Mouse (Mus musculus) kidney, adult 2 months (tissue): Measurements from ENCODE around the gene A830031A19Rik. TPM values are rescaled to one million over a fixed set of nuclear protein-coding genes. Genes with fewer than 3 reads are reported as not detected.

ENCODE experiments used
- DNase-seq: peaks from one replicate; pipeline ENCODE4 v3.0.0; 2021
- H3K27ac ChIP-seq: fragments of 200-500 bp; 2 replicates; pipeline ENCODE4 v1.5.1; 2012; ENCODE audit warnings: low read depth, low read length, control low read depth, inconsistent platforms; ENCODE audit not compliant: insufficient read depth
- H3K27me3 ChIP-seq: fragments of 200-500 bp; replicated peaks from 2 replicates; pipeline ENCODE4 v1.6.1; 2012; ENCODE audit warnings: mild to moderate bottlenecking, moderate library complexity, low read length, inconsistent platforms; ENCODE audit not compliant: control insufficient read depth, insufficient read depth
- H3K36me3 ChIP-seq: fragments of 200-500 bp; 2 replicates; pipeline ENCODE4 v1.6.1; 2012; ENCODE audit warnings: mild to moderate bottlenecking, moderate library complexity, low read length, inconsistent platforms; ENCODE audit not compliant: control insufficient read depth, insufficient read depth
- H3K4me1 ChIP-seq: fragments of 200-500 bp; 2 replicates; pipeline ENCODE4 v1.6.1; 2011; ENCODE audit warnings: low read length; ENCODE audit not compliant: control insufficient read depth, insufficient read depth
- H3K4me3 ChIP-seq: fragments of 200-500 bp; 2 replicates; pipeline ENCODE4 v1.5.1; 2011; ENCODE audit warnings: mild to moderate bottlenecking, low read depth, low read length, control low read depth; ENCODE audit not compliant: insufficient read depth
- CTCF ChIP-seq: fragments of 200-500 bp; conservative IDR thresholded peaks from 2 replicates; pipeline ENCODE4 v1.5.1; 2011; ENCODE audit warnings: low read depth, mild to moderate bottlenecking, control low read depth, low read length, moderate library complexity, mixed read lengths; ENCODE audit not compliant: insufficient read depth, insufficient read length
- POLR2A ChIP-seq: fragments of 200-500 bp; IDR thresholded peaks from one replicate; pipeline ENCODE4 v1.6.1; 2011; ENCODE audit warnings: low read depth, low read length, control low read depth
- WGBS: fragments of 180-500 bp; shearing (Covaris S2); methylation state at CpG from one replicate; pipeline ENCODE4 v1.1.7; 2018; 5-methylcytosine and 5-hydroxymethylcytosine counted together
- polyA plus RNA-seq: library from polyadenylated mRNA; depleted of rRNA; stranded (reverse); fragments of >200 nt; gene quantifications from 2 replicates; pipeline ENCODE4 v1.2.3, GENCODE M21; 2012

The A830031A19Rik gene
- polyA plus RNA-seq, 1 experiment, result not detected

- Histone ChIP-seq H3K4me3 (no peak overlapping the region), H3K36me3 (no peaks in the 10 kb centered on the region), H3K4me1 (no peaks in the 10 kb centered on the region), H3K27me3 (peaks cover 4% of the 10 kb centered on the region; the same call in 1 of the 2 replicates), H3K27ac (no peak overlapping the region)
- WGBS, result 44% methylated on average over 6 of the region's 6 CpGs
- TF ChIP-seq CTCF (no peak), POLR2A (no peak)
- no peak for DNase-seq
Observed at GRCm38 (mm10) chr11:24085986-24086385, 11.1 kb upstream of the A830031A19Rik start.

- Histone ChIP-seq H3K4me3 (no peak overlapping the region), H3K4me1 (no peaks in the 10 kb centered on the region), H3K36me3 (no peaks in the 10 kb centered on the region), H3K27me3 (0 out of 2 replicates have a peak, but pooled peaks cover 6% of the 10 kb centered on the region), H3K27ac (no peak overlapping the region)
- no peak for TF ChIP-seq CTCF
- TF ChIP-seq POLR2A, result no peak
- no peak for DNase-seq
- WGBS, result 88% methylated on average over 4 of the region's 4 CpGs
Observed at GRCm38 (mm10) chr11:24084590-24084989, 9.7 kb upstream of the A830031A19Rik start.

GRCm38 (mm10) chr11:24084077-24084476, 9.2 kb upstream of the A830031A19Rik start:
- TF ChIP-seq POLR2A, result no peak
- no peak for TF ChIP-seq CTCF
- Histone ChIP-seq H3K27me3 (peaks cover 6% of the 10 kb centered on the region; the same call in 1 of the 2 replicates), H3K27ac (no peak overlapping the region), H3K4me3 (no peak overlapping the region), H3K4me1 (no peaks in the 10 kb centered on the region), H3K36me3 (no peaks in the 10 kb centered on the region)
- DNase-seq, result no peak
- WGBS, result 69% methylated on average over 3 of the region's 3 CpGs

GRCm38 (mm10) chr11:24083423-24083822, 8.6 kb upstream of the A830031A19Rik start:
- no peaks in the 10 kb centered on the region for H3K4me1 ChIP-seq
- no peak overlapping the region for H3K4me3 ChIP-seq
- H3K27me3 ChIP-seq, result peaks cover 6% of the 10 kb centered on the region; the same call in 1 of the 2 replicates
- DNase-seq, result no peak
- no peak for TF ChIP-seq CTCF
- no peak for TF ChIP-seq POLR2A
- no peaks in the 10 kb centered on the region for H3K36me3 ChIP-seq
- WGBS, result 90% methylated on average over 7 of the region's 7 CpGs
- no peak overlapping the region for H3K27ac ChIP-seq

GRCm38 (mm10) chr11:24083076-24083405, 8.2 kb upstream of the A830031A19Rik start:
- no peak overlapping the region for H3K27ac ChIP-seq
- DNase-seq, result no peak
- peaks cover 6% of the 10 kb centered on the region; the same call in 1 of the 2 replicates for H3K27me3 ChIP-seq
- no peaks in the 10 kb centered on the region for H3K4me1 ChIP-seq
- TF ChIP-seq POLR2A, result no peak
- TF ChIP-seq CTCF, result no peak
- WGBS, result 80% methylated on average over 1 of the region's 1 CpGs
- no peaks in the 10 kb centered on the region for H3K36me3 ChIP-seq
- H3K4me3 ChIP-seq, result no peak overlapping the region

- H3K27ac ChIP-seq, result no peak overlapping the region
- no peak for DNase-seq
- H3K36me3 ChIP-seq, result no peaks in the 10 kb centered on the region
- no peaks in the 10 kb centered on the region for H3K4me1 ChIP-seq
- H3K4me3 ChIP-seq, result no peak overlapping the region
- TF ChIP-seq CTCF, result no peak
- no peak for TF ChIP-seq POLR2A
- H3K27me3 ChIP-seq, result peaks cover 9% of the 10 kb centered on the region; the same call in 1 of the 2 replicates
- WGBS, result 71% methylated on average over 11 of the region's 11 CpGs
Observed at GRCm38 (mm10) chr11:24082385-24083075, 7.7 kb upstream of the A830031A19Rik start.

- Histone ChIP-seq H3K4me3 (peak overlapping the region; percentile 41; the same call in 1 of the 2 replicates), H3K27me3 (peaks cover 14% of the 10 kb centered on the region), H3K27ac (no peak overlapping the region), H3K36me3 (no peaks in the 10 kb centered on the region), H3K4me1 (no peaks in the 10 kb centered on the region)
- TF ChIP-seq CTCF (no peak), POLR2A (no peak)
- WGBS, result 3% methylated on average over 43 of the region's 43 CpGs
- DNase-seq, result peak; percentile 28
Observed at GRCm38 (mm10) chr11:24081687-24082384, 7.0 kb upstream of the A830031A19Rik start.
